Mouse (Mus musculus) neural tube, embryonic 12.5 days (tissue): ENCODE measurements around the gene Abcc2. TPM values are rescaled to one million over a fixed set of nuclear protein-coding genes. Genes with fewer than 3 reads are reported as not detected.
A peak's percentile ranks its signal among the peaks of the same experiment; 100 is the strongest.

Source experiments
- ATAC-seq: fragments of 200-750 bp; cut with Nextera tagmentation; 2 replicates; pipeline ENCODE4 v1.8.0; 2017; ENCODE audit warnings: low read depth, mild to moderate bottlenecking, moderate TSS enrichment, moderate library complexity; ENCODE audit not compliant: low FRiP score
- H3K27ac ChIP-seq: fragments of 300-500 bp; sonication (generic); 2 replicates; pipeline ENCODE4 v1.5.1; 2016
- H3K27me3 ChIP-seq: fragments of 300-500 bp; sonication (generic); replicated peaks from 2 replicates; pipeline ENCODE4 v1.6.1; 2016; ENCODE audit warnings: mild to moderate bottlenecking
- H3K36me3 ChIP-seq: fragments of 300-500 bp; sonication (generic); 2 replicates; pipeline ENCODE4 v1.6.1; 2016; ENCODE audit warnings: mild to moderate bottlenecking
- H3K4me1 ChIP-seq: fragments of 300-500 bp; sonication (generic); 2 replicates; pipeline ENCODE4 v1.6.1; 2016
- H3K4me2 ChIP-seq: fragments of 300-500 bp; sonication (generic); replicated peaks from 2 replicates; pipeline ENCODE4 v1.6.1; 2016; ENCODE audit warnings: mild to moderate bottlenecking
- H3K4me3 ChIP-seq: fragments of 300-500 bp; sonication (generic); 2 replicates; pipeline ENCODE4 v1.5.1; 2016
- H3K9ac ChIP-seq: fragments of 300-500 bp; sonication (generic); 2 replicates; pipeline ENCODE4 v1.6.1; 2016; ENCODE audit warnings: mild to moderate bottlenecking
- H3K9me3 ChIP-seq: fragments of 300-500 bp; sonication (generic); 2 replicates; pipeline ENCODE4 v1.6.1; 2016; ENCODE audit warnings: mild to moderate bottlenecking
- WGBS: fragments of 180-500 bp; shearing (Covaris S2); methylation state at CpG from one replicate; pipeline ENCODE4 v1.1.7; 2016; 5-methylcytosine and 5-hydroxymethylcytosine counted together
- polyA plus RNA-seq: library from polyadenylated mRNA; unstranded; fragments of >200 nt; fragmentation: Nextera tagmentation; extraction: Ambion mirVana; gene quantifications from 2 replicates; pipeline ENCODE4 v1.2.1, GENCODE M21; 2016

Abcc2 gene
- polyA plus RNA-seq, 1 experiment from 2014 or later: 0.08 TPM

DNA sequence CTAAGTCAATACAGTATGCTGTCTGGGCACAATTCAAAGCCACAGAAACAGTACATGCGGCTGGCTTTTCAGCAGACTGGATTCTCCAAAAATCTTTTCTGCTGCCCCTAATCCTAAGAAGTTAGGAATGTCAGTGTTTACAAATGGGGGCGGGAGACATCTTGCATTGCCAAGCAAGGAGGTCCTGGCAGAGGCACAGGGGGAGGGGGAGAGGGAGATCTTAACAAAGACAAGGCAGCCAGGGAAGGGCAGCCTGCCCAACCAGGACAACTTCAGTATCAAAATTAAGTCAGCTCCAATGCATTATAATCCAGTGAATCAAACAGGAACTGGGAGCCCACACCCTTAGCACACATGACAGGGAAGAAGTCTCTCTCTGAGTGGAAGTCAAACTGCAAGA lies 94.0 kb downstream of the Abcc2 start:
- H3K36me3 ChIP-seq: peaks cover 34% of the 10 kb centered on the region
- ATAC-seq: no peak
- no peaks in the 10 kb centered on the region for H3K27me3 ChIP-seq
- no peak overlapping the region for H3K4me2 ChIP-seq
- H3K9ac ChIP-seq: no peak overlapping the region
- H3K4me1 ChIP-seq: peaks cover 17% of the 10 kb centered on the region; the same call in 1 of the 2 replicates
- H3K9me3 ChIP-seq: no peaks in the 10 kb centered on the region
- WGBS: 39% methylated on average over 2 of the region's 2 CpGs
- H3K4me3 ChIP-seq: no peak overlapping the region
- H3K27ac ChIP-seq: no peak overlapping the region

GRCm38 (mm10) chr19:43877364-43877763 lies 95.4 kb downstream of the Abcc2 start:
- Histone ChIP-seq H3K36me3 (peaks cover 21% of the 10 kb centered on the region), H3K4me2 (0 out of 2 replicates have a peak overlapping the region, but pooled peaks have one; percentile 80), H3K4me1 (peaks cover 17% of the 10 kb centered on the region; the same call in 1 of the 2 replicates), H3K27me3 (no peaks in the 10 kb centered on the region), H3K9ac (no peak overlapping the region), H3K4me3 (no peak overlapping the region), H3K9me3 (no peaks in the 10 kb centered on the region), H3K27ac (no peak overlapping the region)
- WGBS: 84% methylated on average over 8 of the region's 8 CpGs
- no peak for ATAC-seq

DNA sequence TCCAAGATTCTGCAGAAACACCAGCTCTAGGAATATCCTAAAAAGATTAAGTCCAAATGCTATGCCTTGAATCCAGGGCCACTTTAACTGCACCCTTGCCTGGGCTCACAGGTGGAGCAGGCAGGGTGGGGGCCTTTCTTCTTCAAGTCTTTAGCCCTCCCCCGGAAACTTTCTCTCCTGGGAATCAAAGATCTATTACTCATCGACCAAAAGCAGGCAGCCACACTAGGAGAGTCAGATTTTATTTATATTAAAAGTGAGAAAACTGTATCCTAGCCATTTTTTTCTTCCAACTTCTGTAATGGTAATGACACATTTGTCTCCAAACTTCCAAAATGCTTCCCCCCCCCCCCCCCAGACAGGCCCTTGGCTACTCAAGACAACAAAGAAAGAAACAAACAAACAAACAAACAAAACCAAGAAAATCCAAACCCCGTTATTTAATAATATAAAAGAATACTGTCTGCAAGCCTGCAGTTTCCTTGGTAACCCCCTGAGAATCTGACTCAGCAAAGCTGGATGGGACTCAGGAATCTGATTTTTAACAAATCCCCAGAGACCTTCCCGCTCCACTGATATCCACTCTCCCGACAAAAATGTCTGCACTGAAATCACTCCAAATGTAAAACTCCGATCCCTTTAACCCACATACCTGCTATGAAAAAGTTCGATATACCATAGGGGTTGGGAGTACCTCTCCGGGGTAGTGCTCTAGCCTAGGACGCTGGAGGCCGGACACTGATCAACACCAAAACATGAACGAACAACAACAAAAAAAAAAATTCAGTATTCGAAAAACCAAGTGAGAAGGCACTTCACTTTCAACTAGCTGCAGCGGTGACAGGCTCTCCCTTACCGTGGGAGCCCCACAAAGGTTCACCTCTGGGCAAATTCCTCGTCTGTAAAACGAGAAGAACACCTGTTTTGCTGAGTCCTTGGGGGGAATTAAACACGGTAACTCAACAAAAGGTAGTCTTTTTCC lies 96.4 kb downstream of the Abcc2 start:
- H3K4me1 ChIP-seq: peaks cover 25% of the 10 kb centered on the region
- H3K36me3 ChIP-seq: peaks cover 12% of the 10 kb centered on the region
- H3K27me3 ChIP-seq: no peaks in the 10 kb centered on the region
- no peak for ATAC-seq
- no peaks in the 10 kb centered on the region for H3K9me3 ChIP-seq
- H3K4me2 ChIP-seq: peak overlapping the region; percentile 80
- H3K4me3 ChIP-seq: peak overlapping the region; percentile 61
- H3K27ac ChIP-seq: no peak overlapping the region
- 6% methylated on average over 17 of the region's 17 CpGs for WGBS
- peak overlapping the region; percentile 68 for H3K9ac ChIP-seq

DNA sequence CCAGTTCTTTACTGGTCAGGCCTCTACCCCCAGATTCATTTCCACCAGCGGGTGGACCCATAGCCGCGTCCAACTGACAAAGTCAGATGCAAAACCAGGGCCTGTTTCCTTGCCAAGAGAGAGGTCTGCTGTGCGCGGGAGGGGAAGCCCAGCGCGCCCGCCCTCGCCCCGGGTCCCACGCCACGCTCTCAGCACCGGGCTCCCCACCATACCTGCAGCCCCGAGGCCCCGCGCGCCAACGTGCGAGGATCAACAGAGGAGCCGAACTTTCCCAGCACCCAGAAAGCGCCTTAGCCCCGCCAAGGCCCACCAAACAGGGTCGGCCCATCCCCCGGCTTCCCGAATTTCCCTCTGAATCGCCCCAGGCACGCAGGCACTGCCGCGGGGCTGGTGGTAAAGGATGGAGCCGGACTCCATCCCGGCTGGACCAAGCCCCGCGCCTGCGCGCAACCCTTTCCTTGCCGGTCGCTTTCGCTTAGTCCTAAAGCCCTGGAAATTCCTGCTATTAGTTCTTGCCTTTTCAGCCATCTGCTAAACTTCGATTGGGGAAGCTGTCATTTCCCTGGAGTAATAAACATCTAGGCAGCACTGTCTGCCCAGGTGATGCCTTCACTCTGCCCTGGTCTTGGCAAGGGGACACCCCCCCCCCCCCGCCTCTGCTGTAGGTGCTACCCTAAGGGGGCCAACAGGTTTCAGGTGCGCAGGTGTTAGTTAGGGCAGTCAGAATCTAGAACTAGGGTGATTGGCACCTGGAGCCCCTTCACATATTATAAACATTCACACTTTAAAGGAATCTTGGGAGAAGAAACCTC lies 97.6 kb downstream of the Abcc2 start:
- WGBS: 1% methylated on average over 41 of the region's 41 CpGs
- Histone ChIP-seq H3K9me3 (no peaks in the 10 kb centered on the region), H3K27ac (peak overlapping the region; percentile 66; the same call in 1 of the 2 replicates), H3K4me1 (peaks cover 27% of the 10 kb centered on the region), H3K36me3 (peaks cover 4% of the 10 kb centered on the region), H3K27me3 (no peaks in the 10 kb centered on the region), H3K4me3 (peak overlapping the region; percentile 61), H3K9ac (peak overlapping the region; percentile 68), H3K4me2 (peak overlapping the region; percentile 80)
- peak; percentile 84 for ATAC-seq

DNA sequence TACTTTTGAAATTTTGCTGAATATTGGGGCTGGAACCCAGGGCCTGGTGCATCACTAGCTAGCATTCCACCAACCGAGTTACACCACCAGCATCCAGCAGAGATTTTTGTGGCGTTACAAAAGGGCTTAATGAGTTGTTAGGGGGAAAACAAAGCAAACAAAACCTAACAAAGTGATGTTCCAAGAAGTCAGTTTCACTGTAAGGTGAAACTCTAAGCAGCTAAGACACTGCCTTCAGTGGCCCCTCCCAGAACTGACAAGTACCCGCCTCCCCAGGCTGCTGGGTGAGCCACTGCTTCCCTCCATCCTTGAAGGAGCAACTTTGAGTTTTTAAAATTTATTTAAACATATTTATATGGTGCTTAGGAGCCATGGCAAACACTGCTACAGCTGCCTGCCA lies 98.4 kb downstream of the Abcc2 start:
- 16% methylated on average over 3 of the region's 3 CpGs for WGBS
- no peaks in the 10 kb centered on the region for H3K36me3 ChIP-seq
- H3K27me3 ChIP-seq: no peaks in the 10 kb centered on the region
- H3K4me2 ChIP-seq: no peak overlapping the region
- ATAC-seq: no peak
- no peak overlapping the region for H3K9ac ChIP-seq
- no peak overlapping the region for H3K4me3 ChIP-seq
- no peak overlapping the region for H3K27ac ChIP-seq
- H3K4me1 ChIP-seq: peaks cover 27% of the 10 kb centered on the region
- no peaks in the 10 kb centered on the region for H3K9me3 ChIP-seq

DNA sequence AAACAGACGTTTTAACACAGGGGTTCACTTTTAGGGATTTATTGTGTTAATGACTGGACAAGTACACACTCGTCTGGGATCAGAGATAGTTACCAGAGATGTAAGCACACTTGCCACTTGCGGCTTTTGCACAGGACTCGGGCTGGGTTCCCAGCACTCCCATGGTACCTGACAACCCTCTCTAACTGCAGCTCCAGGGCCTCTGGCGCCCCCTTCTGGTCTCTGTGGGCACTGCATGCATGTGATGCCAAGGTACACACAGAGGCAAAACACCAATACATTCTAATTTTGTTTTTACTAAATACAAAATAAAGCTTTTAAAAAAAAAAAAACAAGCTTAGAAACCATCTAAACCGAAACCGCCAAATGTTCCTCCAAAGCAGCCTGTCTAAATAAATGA lies 99.6 kb downstream of the Abcc2 start:
- H3K9me3 ChIP-seq: no peaks in the 10 kb centered on the region
- no peak for ATAC-seq
- peaks cover 27% of the 10 kb centered on the region for H3K4me1 ChIP-seq
- H3K36me3 ChIP-seq: no peaks in the 10 kb centered on the region
- H3K27me3 ChIP-seq: no peaks in the 10 kb centered on the region
- WGBS: 83% methylated on average over 7 of the region's 7 CpGs
- no peak overlapping the region for H3K9ac ChIP-seq
- H3K27ac ChIP-seq: no peak overlapping the region
- H3K4me3 ChIP-seq: no peak overlapping the region
- no peak overlapping the region for H3K4me2 ChIP-seq

GRCm38 (mm10) chr19:43882895-43883573 lies 101.0 kb downstream of the Abcc2 start:
- Histone ChIP-seq H3K27ac (peak overlapping the region; percentile 50), H3K36me3 (no peaks in the 10 kb centered on the region), H3K4me3 (no peak overlapping the region), H3K9ac (0 out of 2 replicates have a peak overlapping the region, but pooled peaks have one; percentile 33), H3K4me2 (peak overlapping the region; percentile 55), H3K27me3 (no peaks in the 10 kb centered on the region), H3K4me1 (peaks cover 22% of the 10 kb centered on the region), H3K9me3 (no peaks in the 10 kb centered on the region)
- peak; percentile 51; the same call in 1 of the 2 replicates for ATAC-seq
- WGBS: 11% methylated on average over 18 of the region's 18 CpGs

DNA sequence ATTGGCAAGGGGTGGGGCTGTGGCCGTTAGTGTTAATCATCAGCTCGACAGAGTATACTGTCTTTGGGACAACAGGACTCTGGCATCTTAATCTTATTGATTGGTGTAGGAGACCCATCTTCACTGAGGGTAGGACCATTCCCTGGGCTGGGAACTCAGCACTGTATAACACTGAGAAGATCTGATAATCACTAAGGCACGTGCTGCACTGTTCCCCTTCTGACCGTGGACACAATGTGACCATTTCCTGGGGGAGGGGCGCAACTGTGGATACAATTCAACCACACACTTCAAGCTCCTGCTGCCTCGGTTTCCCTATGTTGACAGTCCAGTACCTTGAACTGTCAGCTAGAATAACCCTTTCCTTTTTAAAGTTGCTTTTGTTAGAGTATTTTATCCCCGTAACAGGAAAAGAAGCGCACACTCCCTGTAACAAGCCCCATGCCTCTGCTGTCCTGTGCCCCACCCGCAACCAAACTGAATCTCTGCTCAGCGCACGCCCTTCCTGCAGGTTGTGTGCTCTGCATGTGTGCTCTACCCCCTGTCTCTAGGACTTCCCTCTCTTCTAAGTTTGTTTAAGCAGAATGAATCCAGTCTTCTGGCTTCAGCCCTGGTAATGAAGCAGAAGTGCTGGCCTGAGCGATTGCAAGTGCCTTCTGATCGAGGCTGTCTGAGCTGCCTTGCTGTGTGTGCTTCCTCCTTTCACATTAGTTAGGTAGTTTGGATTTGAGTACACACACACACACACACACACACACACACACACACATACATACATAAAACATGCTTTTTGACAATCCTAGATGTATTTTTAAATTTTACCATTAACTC lies 102.9 kb downstream of the Abcc2 start:
- H3K4me2 ChIP-seq: no peak overlapping the region
- H3K9me3 ChIP-seq: no peaks in the 10 kb centered on the region
- no peak overlapping the region for H3K4me3 ChIP-seq
- no peaks in the 10 kb centered on the region for H3K27me3 ChIP-seq
- WGBS: 62% methylated on average over 13 of the region's 13 CpGs
- H3K36me3 ChIP-seq: no peaks in the 10 kb centered on the region
- no peak overlapping the region for H3K27ac ChIP-seq
- no peak overlapping the region for H3K9ac ChIP-seq
- ATAC-seq: no peak
- peaks cover 11% of the 10 kb centered on the region for H3K4me1 ChIP-seq

DNA sequence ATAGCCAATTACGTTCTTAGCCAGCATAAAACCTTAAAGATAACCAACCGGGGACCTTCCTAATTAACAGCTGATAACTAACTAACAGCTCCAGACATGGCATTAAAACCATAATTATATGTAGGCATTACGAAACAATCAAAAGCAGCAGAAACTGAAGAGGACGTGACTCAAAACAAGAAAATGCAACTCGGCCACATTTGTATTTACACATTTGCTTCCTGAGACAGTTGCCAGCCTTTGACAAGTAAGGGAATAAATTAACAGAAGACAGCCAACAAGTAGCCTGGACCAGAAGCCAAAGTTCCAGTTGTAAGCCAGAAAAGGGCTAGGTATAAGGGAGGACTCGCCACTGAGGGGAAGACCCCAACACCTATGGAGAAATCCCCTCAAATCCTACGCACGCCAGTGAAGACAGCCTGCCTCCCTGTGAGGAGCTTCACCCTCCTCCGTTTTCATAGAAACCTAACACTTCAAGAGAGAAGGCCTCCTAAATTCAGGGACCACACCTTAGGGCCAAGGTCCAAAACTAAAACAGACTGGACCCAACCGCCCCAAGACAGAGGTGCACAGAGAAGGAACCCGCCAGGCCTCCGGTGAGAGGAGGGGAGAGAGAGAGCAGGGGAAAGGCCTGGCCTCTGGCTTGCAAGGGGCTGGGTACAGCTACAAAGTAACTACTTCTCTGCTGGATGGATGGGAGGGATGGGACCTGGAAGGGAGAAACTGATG lies 104.5 kb downstream of the Abcc2 start:
- Histone ChIP-seq H3K27me3 (no peaks in the 10 kb centered on the region), H3K9me3 (no peaks in the 10 kb centered on the region), H3K4me1 (peaks cover 10% of the 10 kb centered on the region), H3K27ac (no peak overlapping the region), H3K9ac (0 out of 2 replicates have a peak overlapping the region, but pooled peaks have one; percentile 13), H3K36me3 (no peaks in the 10 kb centered on the region), H3K4me3 (no peak overlapping the region), H3K4me2 (no peak overlapping the region)
- no peak for ATAC-seq
- 90% methylated on average over 12 of the region's 12 CpGs for WGBS

GRCm38 (mm10) chr19:43887242-43887641 lies 105.2 kb downstream of the Abcc2 start:
- no peak overlapping the region for H3K9ac ChIP-seq
- no peaks in the 10 kb centered on the region for H3K36me3 ChIP-seq
- H3K4me1 ChIP-seq: peaks cover 10% of the 10 kb centered on the region
- no peaks in the 10 kb centered on the region for H3K9me3 ChIP-seq
- ATAC-seq: no peak
- H3K27ac ChIP-seq: no peak overlapping the region
- H3K27me3 ChIP-seq: no peaks in the 10 kb centered on the region
- 84% methylated on average over 5 of the region's 5 CpGs for WGBS
- no peak overlapping the region for H3K4me2 ChIP-seq
- no peak overlapping the region for H3K4me3 ChIP-seq

- 51% methylated on average over 2 of the region's 2 CpGs for WGBS
- peaks cover 8% of the 10 kb centered on the region for H3K4me1 ChIP-seq
- no peaks in the 10 kb centered on the region for H3K9me3 ChIP-seq
- no peaks in the 10 kb centered on the region for H3K36me3 ChIP-seq
- no peak overlapping the region for H3K4me3 ChIP-seq
- H3K27ac ChIP-seq: no peak overlapping the region
- no peak overlapping the region for H3K4me2 ChIP-seq
- no peak overlapping the region for H3K9ac ChIP-seq
- no peak for ATAC-seq
- H3K27me3 ChIP-seq: no peaks in the 10 kb centered on the region
These were observed 105.7 kb downstream of the Abcc2 start for GRCm38 (mm10) chr19:43887725-43888124.
